Mouse (Mus musculus) ES-Bruce4 (cell line): ENCODE measurements around the gene Cryzl2. TPM values are rescaled to one million over a fixed set of nuclear protein-coding genes. Genes with fewer than 3 reads are reported as not detected.

Experiments used
- H3K27ac ChIP-seq: 2 replicates; pipeline ENCODE4 v1.5.1; 2012; ENCODE audit warnings: low read length, inconsistent platforms; ENCODE audit not compliant: insufficient read depth
- H3K27me3 ChIP-seq: 2 replicates; pipeline ENCODE4 v1.6.1; 2012; ENCODE audit warnings: mild to moderate bottlenecking, low read length, inconsistent platforms; ENCODE audit not compliant: control insufficient read depth, poor library complexity, insufficient read depth, severe bottlenecking
- H3K36me3 ChIP-seq: 2 replicates; pipeline ENCODE4 v1.6.1; 2012; ENCODE audit warnings: inconsistent platforms, mild to moderate bottlenecking, low read length, moderate library complexity; ENCODE audit not compliant: control insufficient read depth, poor library complexity, insufficient read depth, severe bottlenecking
- H3K4me1 ChIP-seq: one replicate; pipeline ENCODE4 v1.8.1; 2011; ENCODE audit warnings: low read length; ENCODE audit not compliant: control insufficient read depth, insufficient read depth
- H3K4me3 ChIP-seq: 2 replicates; pipeline ENCODE4 v1.5.1; 2011; ENCODE audit warnings: low read depth, mild to moderate bottlenecking, low read length
- H3K9ac ChIP-seq: 2 replicates; pipeline ENCODE4 v1.6.1; 2012; ENCODE audit warnings: low read depth, mild to moderate bottlenecking, inconsistent platforms; ENCODE audit not compliant: poor library complexity, severe bottlenecking
- H3K9me3 ChIP-seq: replicated peaks from 2 replicates; pipeline ENCODE4 v1.6.1; 2012; ENCODE audit warnings: mild to moderate bottlenecking, low read length, inconsistent platforms; ENCODE audit not compliant: control insufficient read depth, poor library complexity, insufficient read depth, severe bottlenecking
- CTCF ChIP-seq: IDR thresholded peaks from one replicate; pipeline ENCODE4 v1.8.1; 2011; ENCODE audit warnings: low read depth, low read length
- EP300 ChIP-seq: IDR thresholded peaks from 2 replicates; pipeline ENCODE4 v1.6.1; 2011; ENCODE audit warnings: low read depth, low read length; ENCODE audit not compliant: insufficient read depth
- POLR2A ChIP-seq: IDR thresholded peaks from one replicate; pipeline ENCODE4 v1.8.1; 2011; ENCODE audit warnings: low read length; ENCODE audit not compliant: insufficient read depth
- polyA plus RNA-seq: library from polyadenylated mRNA; stranded (reverse); fragments of >200 nt; gene quantifications from 2 replicates; pipeline ENCODE4 v1.2.4, GENCODE M21; 2011; ENCODE audit warnings: low read depth; ENCODE audit not compliant: missing spikeins, insufficient read depth, insufficient read length

Gene Cryzl2
- polyA plus RNA-seq, 1 experiment = 5.9 TPM

GRCm38 (mm10) chr1:157506522-157506921 lies 48.1 kb downstream of the Cryzl2 start, which contains the start of gene Sec16b:
TSS of gene Sec16b (plus strand) at chr1:157506728.
- Histone ChIP-seq H3K27me3 (no peaks in the 10 kb centered on the region), H3K27ac (no peak within 1 kb of the TSS), H3K9ac (no peak within 1 kb of the TSS), H3K9me3 (no peaks in the 10 kb centered on the region), H3K4me3 (no peak within 1 kb of the TSS), H3K36me3 (no peaks in the 10 kb centered on the region), H3K4me1 (no peaks in the 10 kb centered on the region)
- TF ChIP-seq CTCF (no peak), EP300 (no peak), POLR2A (no peak)

DNA sequence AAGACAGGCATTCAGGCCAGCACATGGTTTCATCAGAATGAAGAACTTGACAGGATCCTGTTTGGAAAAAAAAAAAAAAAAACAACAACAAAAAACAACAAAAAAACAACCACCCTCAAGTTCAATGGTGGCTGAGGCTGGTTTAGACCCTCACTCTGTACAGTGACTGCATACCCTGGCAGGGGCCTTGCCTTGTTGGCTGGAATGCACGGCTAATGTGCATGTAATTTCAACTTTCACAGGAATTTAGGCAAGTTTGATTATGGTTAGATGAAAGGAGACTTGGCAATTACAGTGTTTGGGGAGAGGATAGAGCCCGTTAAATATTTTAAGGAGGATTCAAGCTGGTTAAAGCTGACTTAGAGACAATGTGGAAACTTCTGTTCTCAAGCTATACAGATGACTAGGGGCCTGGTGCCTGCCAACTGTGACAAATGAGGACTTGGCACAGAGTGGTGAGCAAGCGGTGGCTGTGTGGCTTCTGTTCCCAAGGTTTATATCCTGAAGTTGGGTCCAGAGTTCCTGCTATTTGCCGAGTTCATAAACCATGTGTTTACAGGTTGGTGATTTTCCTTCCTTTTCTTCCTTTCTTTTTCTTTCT lies 48.7 kb downstream of the Cryzl2 start:
- no peak overlapping the region for H3K4me3 ChIP-seq
- no peaks in the 10 kb centered on the region for H3K27me3 ChIP-seq
- H3K4me1 ChIP-seq = no peaks in the 10 kb centered on the region
- no peaks in the 10 kb centered on the region for H3K36me3 ChIP-seq
- no peak overlapping the region for H3K27ac ChIP-seq
- H3K9me3 ChIP-seq = no peaks in the 10 kb centered on the region
- TF ChIP-seq POLR2A (no peak), CTCF (no peak), EP300 (no peak)
- H3K9ac ChIP-seq = no peak overlapping the region

DNA sequence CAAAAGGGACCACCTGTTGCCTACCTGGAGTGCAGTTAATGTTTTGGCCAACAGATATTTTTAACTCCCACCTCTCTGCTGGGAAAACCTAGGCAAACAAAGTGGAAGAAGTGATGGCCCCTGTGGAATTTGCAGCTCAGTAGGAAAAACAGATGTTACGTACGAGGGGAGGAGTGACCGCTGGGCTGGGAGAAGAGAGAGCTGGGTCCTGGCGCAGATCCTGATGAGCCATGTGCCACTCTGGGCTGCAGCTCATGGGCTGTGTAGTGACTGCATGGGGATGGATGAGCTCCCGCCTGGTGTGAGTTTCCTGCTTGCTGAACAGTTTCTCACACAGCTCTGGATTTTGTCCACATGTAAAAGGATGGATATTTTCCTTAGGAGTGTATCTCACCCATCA lies 49.4 kb downstream of the Cryzl2 start:
- no peaks in the 10 kb centered on the region for H3K9me3 ChIP-seq

GRCm38 (mm10) chr1:157512690-157513448 lies 54.5 kb downstream of the Cryzl2 start:
- no peak overlapping the region for H3K9ac ChIP-seq
- no peak overlapping the region for H3K27ac ChIP-seq
- no peaks in the 10 kb centered on the region for H3K4me1 ChIP-seq
- no peaks in the 10 kb centered on the region for H3K27me3 ChIP-seq
- H3K9me3 ChIP-seq = no peaks in the 10 kb centered on the region
- TF ChIP-seq POLR2A = no peak
- no peak for TF ChIP-seq EP300
- no peak for TF ChIP-seq CTCF
- H3K36me3 ChIP-seq = no peaks in the 10 kb centered on the region
- no peak overlapping the region for H3K4me3 ChIP-seq

More for the DNA sequence above, 49.4 kb downstream of the Cryzl2 start:
- Histone ChIP-seq H3K27ac (no peak overlapping the region), H3K4me1 (no peaks in the 10 kb centered on the region), H3K9ac (no peak overlapping the region), H3K4me3 (no peak overlapping the region), H3K27me3 (no peaks in the 10 kb centered on the region), H3K36me3 (no peaks in the 10 kb centered on the region)
- TF ChIP-seq CTCF (no peak), POLR2A (no peak), EP300 (no peak)

DNA sequence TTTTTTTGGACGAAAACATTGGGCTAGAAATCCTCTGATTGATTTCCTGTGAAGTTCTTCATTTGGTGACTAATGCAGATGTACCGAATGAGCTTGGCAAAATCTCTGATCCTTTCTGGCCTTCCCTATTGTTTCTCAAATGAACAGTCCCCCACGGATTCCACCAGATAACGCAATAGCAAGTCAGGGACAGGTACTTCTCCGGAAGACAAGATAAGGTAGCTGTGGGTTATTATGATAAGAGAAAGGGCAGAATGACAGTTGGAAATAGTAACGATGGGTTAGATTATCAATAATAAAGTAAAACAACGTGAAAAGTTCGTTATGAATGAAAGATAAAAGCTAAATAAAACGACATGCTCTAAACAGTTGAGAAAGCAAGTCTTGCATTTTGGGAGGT lies 55.2 kb downstream of the Cryzl2 start:
- Histone ChIP-seq H3K9ac (no peak overlapping the region), H3K27me3 (no peaks in the 10 kb centered on the region), H3K27ac (no peak overlapping the region), H3K36me3 (no peaks in the 10 kb centered on the region), H3K4me1 (no peaks in the 10 kb centered on the region), H3K9me3 (no peaks in the 10 kb centered on the region), H3K4me3 (no peak overlapping the region)
- no peak for TF ChIP-seq CTCF
- no peak for TF ChIP-seq EP300
- TF ChIP-seq POLR2A = no peak

DNA sequence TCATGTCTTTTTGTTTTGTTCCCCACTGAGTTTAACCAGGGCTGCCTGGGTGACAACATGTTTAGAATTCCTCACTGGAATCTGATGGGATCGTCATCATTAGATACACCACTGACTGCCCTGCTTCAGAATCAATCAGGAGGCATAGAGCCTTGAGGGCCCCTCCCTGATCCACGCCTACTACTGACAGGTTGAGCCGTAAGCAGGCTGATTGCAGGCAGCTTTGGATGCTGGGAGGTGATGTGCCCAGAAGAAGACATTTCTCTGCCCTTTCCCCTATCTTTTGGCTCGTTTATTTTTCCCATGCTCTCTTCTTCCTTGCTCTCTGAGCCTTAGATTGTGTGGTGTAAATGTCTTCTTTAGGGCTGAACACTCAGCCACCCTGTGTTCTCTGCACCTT lies 55.9 kb downstream of the Cryzl2 start:
- H3K27me3 ChIP-seq = no peaks in the 10 kb centered on the region
- H3K9ac ChIP-seq = no peak overlapping the region
- no peaks in the 10 kb centered on the region for H3K9me3 ChIP-seq
- TF ChIP-seq CTCF (no peak), EP300 (no peak), POLR2A (no peak)
- no peaks in the 10 kb centered on the region for H3K36me3 ChIP-seq
- no peak overlapping the region for H3K4me3 ChIP-seq
- H3K27ac ChIP-seq = no peak overlapping the region
- no peaks in the 10 kb centered on the region for H3K4me1 ChIP-seq
